Mouse (Mus musculus): ENCODE data around the gene Nfic. TPM values are rescaled to one million over a fixed set of nuclear protein-coding genes. Genes with fewer than 3 reads are reported as not detected.
A peak's percentile ranks its signal among the peaks of the same experiment; 100 is the strongest.

The Nfic gene
- polyA plus RNA-seq, 1 experiment from 2014 or later = 86.5 TPM

DNA sequence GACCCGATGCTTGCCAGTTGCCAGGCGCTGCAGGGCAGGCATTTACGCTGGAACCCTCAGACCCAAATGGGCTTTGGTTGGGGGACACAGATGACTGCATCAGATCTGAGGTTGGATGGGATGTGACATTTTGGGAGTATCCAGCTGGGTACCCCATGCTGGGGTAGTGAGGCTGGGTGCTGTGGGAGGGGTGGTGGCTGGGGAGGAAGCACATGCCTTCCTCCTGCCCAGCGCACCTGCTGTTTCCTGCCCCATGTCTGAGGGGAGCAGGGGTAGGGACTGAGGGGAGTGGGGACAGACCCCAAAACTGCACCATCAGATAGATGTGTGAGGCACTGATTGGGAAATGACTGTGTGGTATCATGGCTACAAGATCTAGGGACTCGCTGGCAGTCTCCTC, 58.7 kb downstream of the Nfic start:
- H3K27me3 ChIP-seq (ENCODE audit: insufficient read depth, low read length) = no peaks in the 10 kb centered on the region
- no peak overlapping the region for H3K4me2 ChIP-seq
- peaks cover 4% of the 10 kb centered on the region for H3K4me1 ChIP-seq (ENCODE audit: insufficient read depth)
- H3K9me3 ChIP-seq (ENCODE audit: low read depth, low read length) = no peaks in the 10 kb centered on the region
- peaks cover 48% of the 10 kb centered on the region for H3K36me3 ChIP-seq (ENCODE audit: insufficient read depth)
- no peak overlapping the region for H3K4me3 ChIP-seq (ENCODE audit: low read depth, low read length)
- no peak overlapping the region for H3K27ac ChIP-seq (ENCODE audit: low read depth)
- ATAC-seq (ENCODE audit: insufficient read depth) (no peak), DNase-seq (no peak)
- H3K9ac ChIP-seq = no peak overlapping the region
- TF ChIP-seq CTCF (IDR thresholded peaks at IDR 0.05; ENCODE audit: low read depth) = no peak
- WGBS = 77% methylated on average over 5 of the region's 5 CpGs

DNA sequence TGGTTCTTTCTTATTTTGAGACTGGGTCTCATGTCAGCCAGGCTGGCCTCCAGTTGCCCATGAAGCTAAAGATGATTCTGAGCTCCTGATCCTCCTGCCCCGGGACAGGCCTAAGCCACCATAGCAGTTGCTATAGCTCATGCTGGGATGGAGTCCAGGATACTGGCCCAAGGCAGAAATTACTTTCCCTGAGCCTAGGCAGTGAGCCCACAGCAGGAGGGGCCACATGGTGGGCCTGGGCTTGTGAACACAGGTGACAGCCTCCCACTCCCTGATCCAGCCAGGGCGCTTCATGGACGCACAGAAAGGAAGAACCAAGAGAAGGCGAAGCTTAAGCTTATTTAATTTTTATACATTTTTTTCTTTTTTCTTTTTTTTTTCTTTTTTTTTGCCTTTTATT, 59.6 kb downstream of the Nfic start:
- Histone ChIP-seq H3K4me2 (no peak overlapping the region), H3K36me3 (ENCODE audit: insufficient read depth) (peaks cover 43% of the 10 kb centered on the region), H3K27ac (ENCODE audit: low read depth) (no peak overlapping the region), H3K4me1 (ENCODE audit: insufficient read depth) (no peaks in the 10 kb centered on the region; the same call in 1 of the 2 replicates), H3K27me3 (ENCODE audit: insufficient read depth, low read length) (no peaks in the 10 kb centered on the region), H3K9ac (no peak overlapping the region), H3K9me3 (ENCODE audit: low read depth, low read length) (no peaks in the 10 kb centered on the region), H3K4me3 (ENCODE audit: low read depth, low read length) (no peak overlapping the region)
- WGBS = 87% methylated on average over 4 of the region's 4 CpGs
- DNase-seq (no peak), ATAC-seq (ENCODE audit: insufficient read depth) (no peak)
- TF ChIP-seq CTCF (IDR thresholded peaks at IDR 0.05; ENCODE audit: low read depth) = no peak

DNA sequence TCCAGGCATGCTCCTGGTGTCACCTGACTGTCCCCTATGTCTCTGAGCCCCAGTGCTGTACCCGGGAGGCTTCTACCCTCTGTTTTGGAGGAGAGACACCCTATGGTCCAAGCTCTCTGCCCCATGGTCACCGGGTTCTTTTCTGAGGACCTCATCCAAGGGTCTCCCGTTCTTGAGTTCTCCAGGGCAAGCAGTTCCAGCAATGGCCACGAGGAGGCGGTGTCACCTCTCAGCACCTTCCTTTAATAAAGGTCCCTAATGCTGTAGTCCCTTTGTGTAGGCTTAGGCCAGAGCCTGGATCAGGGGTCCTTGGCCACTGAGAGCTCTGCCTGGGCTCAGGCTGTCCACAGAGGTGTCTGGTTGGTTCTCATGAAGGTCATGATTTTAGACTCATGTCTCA, 60.3 kb downstream of the Nfic start:
- no peaks in the 10 kb centered on the region for H3K9me3 ChIP-seq (ENCODE audit: low read depth, low read length)
- no peaks in the 10 kb centered on the region for H3K27me3 ChIP-seq (ENCODE audit: insufficient read depth, low read length)
- H3K4me1 ChIP-seq (ENCODE audit: insufficient read depth) = no peaks in the 10 kb centered on the region; the same call in 1 of the 2 replicates
- peak; percentile 94 for TF ChIP-seq CTCF (IDR thresholded peaks at IDR 0.05; ENCODE audit: low read depth)
- H3K36me3 ChIP-seq (ENCODE audit: insufficient read depth) = peaks cover 36% of the 10 kb centered on the region
- 14% methylated on average over 5 of the region's 5 CpGs for WGBS
- H3K9ac ChIP-seq = no peak overlapping the region
- H3K4me2 ChIP-seq = no peak overlapping the region
- peak; percentile 90 for DNase-seq
- no peak overlapping the region for H3K4me3 ChIP-seq (ENCODE audit: low read depth, low read length)
- H3K27ac ChIP-seq (ENCODE audit: low read depth) = no peak overlapping the region
- no peak for ATAC-seq (ENCODE audit: insufficient read depth)

DNA sequence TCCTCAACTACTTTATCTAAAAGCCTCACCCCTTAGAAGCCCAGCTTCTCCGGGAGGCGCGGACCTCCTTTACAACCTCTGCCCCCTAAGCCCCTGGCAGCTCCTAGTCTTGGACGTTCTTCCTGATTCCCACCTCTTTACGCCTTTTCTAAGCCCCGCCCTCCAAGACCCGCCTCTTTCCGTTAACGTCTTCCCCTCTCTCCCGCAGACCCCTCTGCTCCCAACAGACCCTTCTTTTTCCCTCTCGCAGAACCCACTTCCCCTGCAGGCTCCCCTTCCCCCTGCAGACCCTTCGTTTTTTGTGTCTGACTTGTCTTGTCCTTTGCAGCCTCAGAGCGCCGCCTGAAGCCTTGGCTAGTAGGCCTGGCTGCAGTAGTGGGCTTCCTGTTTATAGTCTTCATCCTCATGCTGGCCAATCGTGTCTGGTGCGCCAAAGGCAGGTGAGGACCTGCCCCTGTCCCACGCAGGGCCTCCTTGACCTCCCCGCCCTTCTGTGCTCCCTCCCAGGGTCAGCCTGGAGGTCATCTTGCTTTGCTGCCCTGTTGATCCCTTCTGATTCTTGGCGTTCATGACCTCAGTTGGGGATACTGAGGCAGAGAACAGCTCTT, 61.9 kb downstream of the Nfic start:
- TF ChIP-seq CTCF (IDR thresholded peaks at IDR 0.05; ENCODE audit: low read depth) = no peak
- DNase-seq (peak; percentile 65), ATAC-seq (ENCODE audit: insufficient read depth) (no peak)
- Histone ChIP-seq H3K4me1 (ENCODE audit: insufficient read depth) (no peaks in the 10 kb centered on the region; the same call in 1 of the 2 replicates), H3K36me3 (ENCODE audit: insufficient read depth) (peaks cover 27% of the 10 kb centered on the region), H3K4me2 (peak overlapping the region; percentile 64), H3K4me3 (ENCODE audit: low read depth, low read length) (peak overlapping the region; percentile 24), H3K27ac (ENCODE audit: low read depth) (no peak overlapping the region), H3K9me3 (ENCODE audit: low read depth, low read length) (no peaks in the 10 kb centered on the region), H3K9ac (peak overlapping the region; percentile 48), H3K27me3 (ENCODE audit: insufficient read depth, low read length) (no peaks in the 10 kb centered on the region)
- WGBS = 4% methylated on average over 19 of the region's 19 CpGs

DNA sequence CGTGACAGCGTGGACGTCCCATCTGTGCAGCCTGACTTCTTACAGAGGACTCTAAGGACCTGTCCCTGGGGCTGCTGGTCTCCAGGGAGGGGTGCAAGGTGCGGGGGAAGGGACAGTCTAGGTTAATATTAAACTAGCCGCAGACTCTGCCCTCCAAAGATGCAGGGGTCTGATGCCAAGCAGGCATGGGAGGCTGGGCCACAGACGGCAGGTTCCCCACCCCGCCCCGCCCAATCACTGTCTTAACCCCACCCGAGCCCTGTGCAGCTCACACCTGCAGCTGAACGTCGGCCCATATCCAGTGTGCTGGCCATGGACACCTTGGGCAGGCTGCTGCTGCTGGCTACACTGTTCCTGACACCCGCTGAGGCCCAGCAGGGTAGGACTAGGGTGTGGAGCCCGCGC, 62.7 kb downstream of the Nfic start, which contains the start of gene Smim24:
Gene Smim24, plus strand, starts transcription at position 271 of the 405 bp plus-strand sequence.
- Histone ChIP-seq H3K4me1 (ENCODE audit: insufficient read depth) (no peaks in the 10 kb centered on the region; the same call in 1 of the 2 replicates), H3K9me3 (ENCODE audit: low read depth, low read length) (no peaks in the 10 kb centered on the region), H3K36me3 (ENCODE audit: insufficient read depth) (peaks cover 27% of the 10 kb centered on the region), H3K27ac (ENCODE audit: low read depth) (no peak within 1 kb of the TSS), H3K27me3 (ENCODE audit: insufficient read depth, low read length) (no peaks in the 10 kb centered on the region), H3K9ac (peak within 1 kb of the TSS; percentile 48), H3K4me3 (ENCODE audit: low read depth, low read length) (peak within 1 kb of the TSS; percentile 24), H3K4me2 (peak within 1 kb of the TSS; percentile 64)
- 47% methylated on average over 14 of the region's 14 CpGs for WGBS
- DNase-seq (no peak), ATAC-seq (ENCODE audit: insufficient read depth) (no peak)
- no peak for TF ChIP-seq CTCF (IDR thresholded peaks at IDR 0.05; ENCODE audit: low read depth)

DNA sequence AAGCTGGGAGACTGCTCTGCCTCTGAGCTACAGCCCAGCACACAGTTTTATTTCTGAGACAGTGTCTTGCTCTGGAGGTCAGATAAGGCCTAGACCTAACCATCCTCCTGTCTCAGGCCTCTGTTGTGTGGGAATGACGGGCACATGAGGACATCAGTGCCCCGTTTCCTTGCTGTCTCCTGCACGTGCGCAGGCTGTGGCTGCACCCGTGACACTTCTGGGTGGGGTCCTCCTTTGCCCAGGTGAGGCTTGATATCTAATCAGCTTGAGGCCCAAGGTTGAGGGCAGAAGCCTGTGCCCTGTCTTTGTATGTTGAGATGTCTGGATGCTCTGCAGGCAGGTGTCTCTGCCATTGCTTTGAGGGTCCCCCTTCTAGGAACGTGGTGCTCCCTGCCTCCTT, 63.2 kb downstream of the Nfic start:
- no peaks in the 10 kb centered on the region; the same call in 1 of the 2 replicates for H3K4me1 ChIP-seq (ENCODE audit: insufficient read depth)
- no peak overlapping the region for H3K27ac ChIP-seq (ENCODE audit: low read depth)
- 78% methylated on average over 6 of the region's 6 CpGs for WGBS
- H3K27me3 ChIP-seq (ENCODE audit: insufficient read depth, low read length) = no peaks in the 10 kb centered on the region
- no peak overlapping the region for H3K4me2 ChIP-seq
- TF ChIP-seq CTCF (IDR thresholded peaks at IDR 0.05; ENCODE audit: low read depth) = no peak
- ATAC-seq (ENCODE audit: insufficient read depth) (no peak), DNase-seq (no peak)
- no peaks in the 10 kb centered on the region for H3K9me3 ChIP-seq (ENCODE audit: low read depth, low read length)
- H3K4me3 ChIP-seq (ENCODE audit: low read depth, low read length) = no peak overlapping the region
- no peak overlapping the region for H3K9ac ChIP-seq
- H3K36me3 ChIP-seq (ENCODE audit: insufficient read depth) = peaks cover 27% of the 10 kb centered on the region

DNA sequence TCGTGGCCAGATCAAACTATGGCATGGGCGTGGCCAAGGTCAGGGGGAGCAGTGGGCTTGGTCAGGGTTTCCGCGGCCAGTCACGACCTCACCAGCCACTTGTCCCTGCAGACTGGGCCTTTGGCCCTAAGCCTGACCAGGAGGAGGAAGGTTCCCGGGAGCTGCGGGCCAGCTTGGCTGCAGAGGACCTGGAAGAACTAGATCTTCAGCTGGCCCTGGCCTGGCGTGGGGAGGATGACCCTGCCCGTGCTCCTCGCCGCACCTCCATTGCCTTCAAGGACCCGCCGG, 64.8 kb downstream of the Nfic start:
- H3K4me2 ChIP-seq = no peak overlapping the region
- ATAC-seq (ENCODE audit: insufficient read depth) = no peak
- H3K9ac ChIP-seq = no peak overlapping the region
- no peak overlapping the region for H3K27ac ChIP-seq (ENCODE audit: low read depth)
- H3K4me3 ChIP-seq (ENCODE audit: low read depth, low read length) = no peak overlapping the region
- H3K27me3 ChIP-seq (ENCODE audit: insufficient read depth, low read length) = no peaks in the 10 kb centered on the region
- DNase-seq = no peak
- H3K4me1 ChIP-seq (ENCODE audit: insufficient read depth) = no peaks in the 10 kb centered on the region; the same call in none of the 2 replicates
- H3K36me3 ChIP-seq (ENCODE audit: insufficient read depth) = peaks cover 34% of the 10 kb centered on the region
- no peaks in the 10 kb centered on the region for H3K9me3 ChIP-seq (ENCODE audit: low read depth, low read length)
- 87% methylated on average over 13 of the region's 13 CpGs for WGBS
- TF ChIP-seq CTCF (IDR thresholded peaks at IDR 0.05; ENCODE audit: low read depth) = no peak
